Mouse (Mus musculus) A20 (cell line): ENCODE data around the gene Scn2b.

Source experiments
- DNase-seq: peaks from one replicate; pipeline ENCODE4 v3.0.0-alpha.2; 2011; ENCODE audit warnings: low read depth, low spot score

Scn2b gene

DNA sequence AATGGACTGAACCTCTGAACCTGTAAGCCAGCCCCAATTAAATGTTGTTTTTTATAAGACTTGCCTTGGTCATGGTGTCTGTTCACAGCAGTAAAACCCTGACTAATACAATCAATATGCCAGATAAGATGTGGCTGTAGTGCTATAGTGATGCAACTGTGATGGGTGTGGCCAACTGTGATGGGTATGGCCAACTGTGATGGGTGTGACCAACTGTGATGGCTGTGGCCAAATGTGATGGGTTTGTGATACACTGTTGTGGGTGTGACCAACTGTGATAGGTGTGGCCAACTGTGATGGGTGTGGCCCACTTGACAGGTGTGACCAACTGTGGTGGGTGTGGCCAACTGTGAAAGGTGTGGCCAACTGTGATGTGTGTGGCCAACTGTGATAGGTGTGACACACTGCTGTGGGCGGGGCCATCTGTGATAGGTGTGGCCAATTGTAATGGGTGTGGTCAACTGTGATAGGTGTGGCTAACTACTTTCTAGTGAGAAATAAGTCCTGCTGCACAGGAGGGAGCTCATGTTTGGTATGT is 53.6 kb downstream of the Scn2b start:
- DNase-seq: no peak

GRCm38 (mm10) chr9:45173475-45173874 is 55.9 kb downstream of the Scn2b start:
- no peak for DNase-seq

GRCm38 (mm10) chr9:45179282-45179681 is 61.7 kb downstream of the Scn2b start:
- peak; percentile 80 for DNase-seq
